Comparison of ENCODE assay signal across 16 mouse cellular contexts in the genomic region with DNA sequence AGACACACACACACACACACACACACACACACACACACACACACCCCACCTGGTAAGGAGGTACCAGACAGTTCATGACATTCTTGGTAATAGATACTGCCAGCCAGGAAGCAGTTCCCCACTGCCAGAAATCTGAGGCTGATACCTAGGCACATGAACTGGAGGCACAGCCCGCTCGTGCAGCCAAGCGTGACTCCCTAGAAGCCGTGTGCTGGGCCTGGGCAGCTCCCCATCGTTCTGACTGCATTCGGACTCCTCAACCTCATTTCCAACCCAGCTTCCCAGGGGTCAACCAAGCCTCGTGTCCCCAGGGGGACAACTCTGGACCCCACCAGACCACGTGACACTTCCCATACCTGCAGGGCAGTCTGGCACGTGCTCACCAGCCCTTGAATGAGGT.
"Had no signal": no experiment of that assay in that cellular context is flagged by ENCODE, and none has a peak within 500 bp of the region (broad histone marks: within the 10 kb centered on the region; RNA-seq: fewer than 3 reads in every experiment).

No protein-coding gene starts in this region.

- H3K4me1 ChIP-seq: limb, embryonic 12.5 days; midbrain, embryonic 12.5 days had no signal

- DNase-seq: left cerebral cortex, postnatal 4 days; liver, postnatal 0 days; lung, embryonic 14.5 days; thymus, adult 18-20 months; thymus, postnatal 36 days had no signal

- H3K9ac ChIP-seq: limb, embryonic 12.5 days; limb, embryonic 15.5 days; liver, embryonic 14.5 days; liver, postnatal 0 days; lung, embryonic 14.5 days; midbrain, embryonic 12.5 days; midbrain, embryonic 15.5 days; neural tube, embryonic 13.5 days had no signal

- H3K4me2 ChIP-seq: limb, embryonic 12.5 days; limb, embryonic 15.5 days; liver, embryonic 11.5 days; lung, embryonic 14.5 days; midbrain, embryonic 12.5 days; midbrain, embryonic 15.5 days; neural tube, embryonic 13.5 days had no signal

- H3K27ac ChIP-seq: limb, embryonic 12.5 days; limb, embryonic 15.5 days; liver, embryonic 14.5 days; macrophage; midbrain, embryonic 12.5 days; midbrain, embryonic 15.5 days; neural tube, embryonic 13.5 days had no signal

- H3K9me3 ChIP-seq: limb, embryonic 12.5 days; limb, embryonic 15.5 days; midbrain, embryonic 12.5 days; midbrain, embryonic 15.5 days; neural tube, embryonic 13.5 days had no signal

- H3K27me3 ChIP-seq: limb, embryonic 12.5 days; limb, embryonic 15.5 days; midbrain, embryonic 12.5 days; midbrain, embryonic 15.5 days; neural tube, embryonic 13.5 days had no signal

- ATAC-seq: inflammation-experienced regulatory T-cells, adult 6 months; intestine, embryonic 16.5 days; liver, postnatal 0 days; lung, postnatal 0 days; midbrain, embryonic 15.5 days had no signal

- H3K4me3 ChIP-seq: limb, embryonic 12.5 days; limb, embryonic 15.5 days; midbrain, embryonic 12.5 days; midbrain, embryonic 15.5 days; neural tube, embryonic 13.5 days had no signal
